Mouse (Mus musculus) kidney, postnatal 0 days (tissue): ENCODE data around the gene Wfdc21. TPM values are rescaled to one million over a fixed set of nuclear protein-coding genes. Genes with fewer than 3 reads are reported as not detected.

Experiments
- ATAC-seq: fragments of 200-750 bp; cut with Nextera tagmentation; replicated peaks from 2 replicates; pipeline ENCODE4 v1.8.0; 2017; ENCODE audit warnings: low read depth, moderate number of reproducible peaks, moderate TSS enrichment, moderate library complexity; ENCODE audit not compliant: low FRiP score
- DNase-seq: peaks from one replicate; pipeline ENCODE4 v3.0.0-alpha.2; 2016; ENCODE audit warnings: low spot score
- H3K27ac ChIP-seq: fragments of 300-500 bp; sonication (generic); 2 replicates; pipeline ENCODE4 v1.5.1; 2014; ENCODE audit warnings: mild to moderate bottlenecking
- H3K27me3 ChIP-seq: fragments of 300-500 bp; sonication (generic); 2 replicates; pipeline ENCODE4 v1.6.1; 2014; ENCODE audit warnings: low read length, mixed read lengths; ENCODE audit not compliant: insufficient read depth
- H3K36me3 ChIP-seq: fragments of 300-500 bp; sonication (generic); 2 replicates; pipeline ENCODE4 v1.6.1; 2014; ENCODE audit warnings: low read length, mixed read lengths; ENCODE audit not compliant: insufficient read depth
- H3K4me1 ChIP-seq: fragments of 300-500 bp; sonication (generic); replicated peaks from 2 replicates; pipeline ENCODE4 v1.6.1; 2014; ENCODE audit warnings: antibody characterized with exemption, low read length, mixed read lengths; ENCODE audit not compliant: insufficient read depth
- H3K4me2 ChIP-seq: fragments of 300-500 bp; sonication (generic); 2 replicates; pipeline ENCODE4 v1.6.1; 2014; ENCODE audit warnings: mild to moderate bottlenecking, low read length, moderate library complexity, mixed read lengths
- H3K4me3 ChIP-seq: fragments of 300-500 bp; sonication (generic); replicated peaks from 2 replicates; pipeline ENCODE4 v1.5.1; 2014; ENCODE audit warnings: low read depth, low read length
- H3K9ac ChIP-seq: fragments of 300-500 bp; sonication (generic); 2 replicates; pipeline ENCODE4 v1.6.1; 2014; ENCODE audit warnings: low read depth, low read length
- H3K9me3 ChIP-seq: fragments of 300-500 bp; sonication (generic); replicated peaks from 2 replicates; pipeline ENCODE4 v1.6.1; 2016; ENCODE audit warnings: low read length, inconsistent platforms, mixed read lengths
- CTCF ChIP-seq: IDR thresholded peaks from 2 replicates; pipeline ENCODE4 v1.5.1; 2016; ENCODE audit warnings: antibody characterized with exemption, low read depth, mild to moderate bottlenecking, moderate library complexity
- WGBS: fragments of 180-500 bp; shearing (Covaris S2); extraction: QIAGEN DNeasy Blood & Tissue Kit; methylation state at CpG from one replicate; pipeline ENCODE4 v1.1.7; 2014; 5-methylcytosine and 5-hydroxymethylcytosine counted together
- polyA plus RNA-seq: library from polyadenylated mRNA; unstranded; fragments of >200 nt; fragmentation: Nextera tagmentation; extraction: Ambion mirVana; gene quantifications from 2 replicates; pipeline ENCODE4 v1.2.1, GENCODE M21; 2015

Gene Wfdc21
- polyA plus RNA-seq, 1 experiment from 2014 or later: 1.5 TPM

DNA sequence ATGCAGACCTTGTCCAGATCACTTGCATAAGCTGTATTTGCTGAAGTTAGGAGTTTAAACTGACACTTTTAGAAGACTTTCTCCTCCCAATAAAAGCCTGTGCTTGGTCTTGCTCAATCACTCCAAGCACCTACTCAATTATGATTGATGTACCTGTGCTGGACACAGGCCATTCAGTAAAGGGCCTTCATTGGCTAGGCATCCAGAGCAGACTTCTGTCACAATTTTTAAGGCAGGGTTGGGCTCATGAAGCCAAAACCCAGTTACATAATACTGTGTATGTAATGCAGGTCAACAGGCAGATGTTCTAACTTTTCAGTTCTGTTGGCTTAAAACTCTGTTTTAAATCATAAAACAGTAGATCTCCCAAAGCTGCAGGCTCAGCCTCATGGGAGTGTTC lies 26.0 kb upstream of the Wfdc21 start:
- Histone ChIP-seq H3K36me3 (no peaks in the 10 kb centered on the region), H3K4me2 (no peak overlapping the region), H3K9ac (no peak overlapping the region), H3K4me1 (no peaks in the 10 kb centered on the region), H3K27ac (no peak overlapping the region), H3K4me3 (no peak overlapping the region), H3K27me3 (no peaks in the 10 kb centered on the region), H3K9me3 (no peaks in the 10 kb centered on the region)
- no peak for DNase-seq
- ATAC-seq: no peak
- TF ChIP-seq CTCF: no peak

DNA sequence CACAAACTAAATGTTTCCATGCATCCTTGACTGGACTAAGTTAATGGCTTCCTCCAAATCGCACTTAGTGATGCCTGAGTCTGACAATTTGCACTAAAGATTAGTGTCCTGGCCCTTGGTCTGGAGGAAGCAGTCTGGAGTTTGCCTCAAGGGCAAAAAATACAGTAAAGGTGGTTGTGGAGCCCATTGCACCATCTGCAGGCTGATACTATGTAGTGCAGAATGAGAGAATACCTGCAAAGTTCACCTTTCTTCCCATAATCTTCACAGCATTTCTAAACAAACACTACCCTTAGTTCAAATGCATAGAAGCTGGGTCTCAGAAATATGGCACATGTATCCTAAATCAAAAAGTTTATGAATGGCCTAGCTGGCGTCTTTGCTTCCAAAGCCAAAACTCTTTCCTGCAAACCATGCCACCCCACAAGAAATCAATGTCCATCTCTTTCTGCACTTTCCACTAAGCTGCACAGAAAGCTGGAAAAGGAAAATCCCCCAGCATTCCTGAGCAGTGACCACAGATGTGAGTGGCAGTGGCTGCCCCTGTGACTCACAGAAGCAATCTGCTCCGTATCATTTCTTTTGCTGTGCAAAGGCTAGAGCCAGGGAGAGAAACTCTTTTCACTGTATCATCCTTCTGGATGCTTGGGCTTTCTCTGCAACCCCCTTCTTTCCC lies 17.8 kb upstream of the Wfdc21 start:
- no peaks in the 10 kb centered on the region for H3K36me3 ChIP-seq
- no peaks in the 10 kb centered on the region for H3K4me1 ChIP-seq
- peak; percentile 71 for TF ChIP-seq CTCF
- no peaks in the 10 kb centered on the region for H3K27me3 ChIP-seq
- no peak overlapping the region for H3K27ac ChIP-seq
- 58% methylated on average over 3 of the region's 3 CpGs for WGBS
- H3K9ac ChIP-seq: no peak overlapping the region
- no peak overlapping the region for H3K4me2 ChIP-seq
- no peak overlapping the region for H3K4me3 ChIP-seq
- DNase-seq (peak; percentile 31), ATAC-seq (no peak)
- H3K9me3 ChIP-seq: 0 out of 2 replicates have a peak, but pooled peaks cover 2% of the 10 kb centered on the region

DNA sequence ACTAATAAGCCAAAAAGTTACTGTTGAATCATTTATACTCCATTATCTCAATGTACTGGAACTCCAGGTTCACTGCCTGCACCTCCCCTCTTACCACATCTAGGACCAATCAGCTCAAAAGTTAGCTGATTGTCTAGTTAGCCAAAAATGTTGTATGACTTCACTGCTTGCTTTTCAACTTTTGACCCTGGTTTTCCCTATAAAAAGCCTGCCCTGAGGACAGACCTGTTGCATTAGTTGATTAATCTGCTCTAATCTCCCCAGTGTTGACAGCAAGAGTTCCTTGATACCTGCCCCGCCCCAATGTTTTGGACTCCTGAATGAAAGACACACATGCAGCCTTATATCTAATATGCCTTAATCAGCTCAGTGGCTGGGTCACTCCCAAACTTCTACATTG lies 15.6 kb upstream of the Wfdc21 start:
- no peak for TF ChIP-seq CTCF
- no peak for ATAC-seq
- Histone ChIP-seq H3K9ac (no peak overlapping the region), H3K4me3 (no peak overlapping the region), H3K27ac (no peak overlapping the region), H3K36me3 (no peaks in the 10 kb centered on the region), H3K27me3 (no peaks in the 10 kb centered on the region), H3K9me3 (0 out of 2 replicates have a peak, but pooled peaks cover 5% of the 10 kb centered on the region), H3K4me2 (no peak overlapping the region), H3K4me1 (no peaks in the 10 kb centered on the region)
- WGBS: 91% methylated on average over 1 of the region's 1 CpGs
- DNase-seq: no peak

DNA sequence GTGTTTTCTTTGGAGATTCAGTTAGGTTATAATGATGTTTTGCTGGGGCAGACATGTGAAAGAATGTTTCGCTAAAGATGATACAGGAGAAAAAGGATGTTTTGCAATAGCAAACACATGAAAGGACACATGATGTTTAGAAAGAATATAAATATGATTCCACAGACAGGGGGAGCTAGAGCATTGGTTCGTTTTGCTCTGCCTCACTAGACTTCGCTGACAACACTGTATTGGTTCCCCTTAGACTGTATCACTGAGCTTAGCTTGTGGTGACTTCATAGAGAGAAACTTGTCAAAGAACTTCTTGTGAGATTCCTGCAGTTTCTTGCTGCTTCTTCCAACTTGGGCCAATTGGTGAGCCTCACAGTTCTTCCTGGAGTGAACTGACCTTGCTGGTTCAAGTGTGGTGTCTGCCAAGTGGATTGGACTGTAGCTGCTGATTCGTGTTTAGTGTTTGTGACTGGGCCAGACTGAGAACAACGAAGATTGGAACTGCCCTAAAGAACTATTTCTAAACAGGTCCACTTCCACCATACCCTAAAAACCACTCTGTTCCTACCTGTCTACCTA lies 13.6 kb upstream of the Wfdc21 start:
- no peak for ATAC-seq
- Histone ChIP-seq H3K4me2 (no peak overlapping the region), H3K36me3 (no peaks in the 10 kb centered on the region), H3K4me1 (no peaks in the 10 kb centered on the region), H3K4me3 (no peak overlapping the region), H3K27me3 (no peaks in the 10 kb centered on the region), H3K9me3 (0 out of 2 replicates have a peak, but pooled peaks cover 5% of the 10 kb centered on the region), H3K9ac (no peak overlapping the region), H3K27ac (no peak overlapping the region)
- no peak for DNase-seq
- 81% methylated on average over 5 of the region's 5 CpGs for WGBS
- peak; percentile 28; the same call in 1 of the 2 replicates for TF ChIP-seq CTCF

- Histone ChIP-seq H3K27ac (no peak overlapping the region), H3K9me3 (0 out of 2 replicates have a peak, but pooled peaks cover 5% of the 10 kb centered on the region), H3K9ac (no peak overlapping the region), H3K27me3 (no peaks in the 10 kb centered on the region), H3K4me3 (no peak overlapping the region), H3K4me1 (no peaks in the 10 kb centered on the region), H3K36me3 (no peaks in the 10 kb centered on the region), H3K4me2 (no peak overlapping the region)
- TF ChIP-seq CTCF: no peak
- WGBS: 82% methylated on average over 1 of the region's 1 CpGs
- no peak for DNase-seq
- ATAC-seq: no peak
Measured at GRCm38 (mm10) chr11:83734215-83734614, 12.5 kb upstream of the Wfdc21 start.

DNA sequence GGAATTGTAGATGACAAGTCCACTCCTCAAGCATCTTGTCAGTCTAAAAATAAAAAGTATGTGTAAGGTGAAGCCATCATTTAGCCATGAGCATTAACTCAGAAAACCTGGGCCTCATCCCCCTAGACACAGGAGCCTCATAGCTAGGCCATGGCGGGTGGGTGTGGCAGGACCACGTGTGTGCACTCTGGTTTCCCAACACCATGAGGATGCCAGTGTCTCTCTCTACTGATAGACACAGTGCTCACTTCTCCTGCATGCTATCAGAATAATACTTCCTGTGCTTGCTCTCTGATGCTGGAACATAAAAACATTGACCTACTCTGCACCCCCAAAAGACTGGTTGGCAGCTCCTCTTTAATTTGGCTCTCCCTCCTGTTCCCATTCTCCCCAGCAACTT lies 10.9 kb upstream of the Wfdc21 start:
- 59% methylated on average over 2 of the region's 2 CpGs for WGBS
- no peaks in the 10 kb centered on the region for H3K27me3 ChIP-seq

More for the DNA sequence above, 10.9 kb upstream of the Wfdc21 start:
- Histone ChIP-seq H3K36me3 (no peaks in the 10 kb centered on the region), H3K9me3 (0 out of 2 replicates have a peak, but pooled peaks cover 5% of the 10 kb centered on the region), H3K4me2 (no peak overlapping the region), H3K4me3 (no peak overlapping the region), H3K4me1 (no peaks in the 10 kb centered on the region), H3K27ac (no peak overlapping the region), H3K9ac (no peak overlapping the region)
- TF ChIP-seq CTCF: no peak
- ATAC-seq: no peak
- no peak for DNase-seq
